Mouse (Mus musculus) cerebellum, adult 8-10 months (tissue): ENCODE data around the gene Rint1.
A peak's percentile ranks its signal among the peaks of the same experiment; 100 is the strongest.
"Not testable (repeated sequence)": the region's sequence is repeated elsewhere in the genome, so short reads cannot be mapped to it uniquely, and the experiment has no call there.

Experiments
- DNase-seq: peaks from one replicate; pipeline ENCODE4 v3.0.0; 2022

The Rint1 gene

DNA sequence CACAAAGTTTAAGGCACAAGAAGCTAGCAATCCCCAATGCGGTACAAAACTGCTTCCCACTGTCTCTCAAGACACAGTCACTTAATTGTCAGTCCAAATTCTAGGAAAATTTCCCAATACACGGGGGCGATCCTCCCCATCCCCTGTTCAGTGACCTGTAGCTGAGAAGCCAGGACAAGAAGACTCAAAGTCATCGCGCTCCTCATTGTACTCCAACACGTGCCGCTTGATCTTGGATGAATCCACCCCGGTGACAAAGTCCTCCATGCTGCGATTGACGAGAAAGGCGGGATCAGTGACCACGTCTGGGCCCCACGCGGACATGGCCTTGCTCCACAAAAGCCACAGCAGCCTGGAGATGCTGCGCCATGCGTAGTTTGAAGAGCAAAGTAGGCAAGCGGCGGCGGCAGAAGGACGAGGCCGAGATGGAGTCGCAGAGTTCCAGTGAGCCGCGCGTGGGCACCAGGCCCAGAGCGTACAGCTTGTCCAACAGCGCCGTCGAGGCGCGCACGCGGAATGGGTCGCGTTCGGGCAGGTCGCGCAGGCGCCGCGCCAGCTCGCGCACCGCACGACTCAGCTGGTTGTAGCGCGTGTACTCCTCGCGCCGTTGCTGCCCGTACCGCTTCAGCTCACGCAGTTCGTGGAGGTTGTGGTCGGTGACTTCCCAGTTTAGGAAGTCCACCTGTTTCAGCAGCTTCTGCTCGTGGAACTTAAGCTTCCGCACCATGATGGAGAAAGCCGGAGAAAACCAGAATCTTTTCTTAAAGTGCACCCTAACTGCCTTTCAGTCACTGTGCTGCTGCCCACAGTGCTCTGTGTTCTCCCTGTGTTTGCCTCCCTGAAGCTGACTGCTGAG, 43.6 kb downstream of the Rint1 start:
- no peak for DNase-seq

DNA sequence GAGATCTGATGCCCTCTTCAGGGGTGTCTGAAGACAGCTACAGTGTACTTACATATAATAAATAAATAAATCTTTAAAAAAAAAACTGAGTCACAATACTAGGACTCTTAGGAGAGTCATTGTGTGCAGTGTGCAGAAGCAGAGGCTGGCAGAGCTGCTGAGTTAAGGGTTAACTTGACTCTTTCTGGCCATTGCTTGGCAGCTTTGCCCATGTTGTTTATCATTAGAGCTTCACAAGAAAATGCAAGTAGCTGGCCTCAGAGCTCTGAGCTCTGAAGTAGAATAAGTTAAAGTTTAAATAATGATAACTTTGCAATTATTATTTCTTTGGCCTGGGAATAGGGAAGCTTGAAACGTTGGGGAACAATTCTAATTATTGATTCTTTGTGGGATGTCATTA, 48.2 kb downstream of the Rint1 start:
- DNase-seq = not testable (repeated sequence)

DNA sequence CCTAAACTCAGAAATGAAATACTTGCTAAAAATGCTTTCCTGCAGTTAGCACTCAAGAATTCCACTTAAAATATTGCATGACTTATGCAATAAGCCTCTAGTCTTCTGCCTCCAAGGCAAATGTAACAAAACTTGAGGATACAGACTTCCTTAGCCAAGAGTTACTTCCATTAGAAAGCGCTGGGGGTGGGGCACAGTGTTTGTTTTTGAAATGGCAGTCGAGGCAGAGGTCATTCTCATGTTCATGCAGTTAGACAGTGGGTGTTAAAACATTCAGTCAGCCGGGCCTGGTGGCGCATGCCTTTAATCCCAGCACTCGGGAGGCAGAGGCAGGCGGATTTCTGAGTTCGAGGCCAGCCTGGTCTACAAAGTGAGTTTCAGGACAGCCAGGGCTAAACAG, 50.6 kb downstream of the Rint1 start:
- no peak for DNase-seq

DNA sequence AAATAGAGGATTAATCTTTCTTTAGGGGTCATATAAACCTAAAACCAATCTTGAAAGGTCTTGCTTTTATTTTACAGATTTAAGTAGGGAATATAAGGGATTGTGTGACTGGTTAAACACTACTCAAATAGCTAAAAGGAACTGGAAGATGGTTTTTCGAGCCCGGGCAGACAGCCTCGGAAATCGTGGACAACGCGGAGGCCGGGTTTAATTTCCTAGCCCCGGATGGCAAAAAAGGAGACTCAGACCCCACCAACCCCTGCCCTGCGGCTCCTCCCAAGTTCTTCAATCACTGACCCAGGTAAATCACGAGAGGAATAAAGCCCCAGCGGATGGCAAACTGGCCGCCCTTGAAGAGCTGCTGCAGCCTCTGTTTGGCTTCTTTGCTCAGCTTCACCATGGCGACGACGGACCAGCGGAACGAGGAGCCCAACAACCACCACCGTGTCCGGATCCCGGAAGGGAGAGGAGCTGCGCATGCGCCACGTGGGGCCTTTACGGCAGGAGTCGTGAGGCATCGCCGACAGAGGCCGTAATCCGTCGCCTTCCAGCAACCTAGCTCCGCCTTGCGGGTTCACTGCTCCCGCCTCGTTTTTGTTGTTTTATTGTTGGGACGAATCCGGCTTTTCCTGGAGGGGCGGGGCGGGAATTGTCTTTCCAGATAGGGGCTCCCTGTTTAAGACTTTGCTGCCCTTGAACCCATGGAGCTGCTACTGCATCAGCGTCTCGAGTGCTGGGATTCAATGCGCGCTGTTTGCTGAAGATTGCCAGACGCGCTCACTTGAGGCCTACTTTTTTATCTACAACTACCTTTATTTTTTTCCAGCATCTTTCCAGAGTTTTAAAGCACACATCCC, 56.4 kb downstream of the Rint1 start, which contains the start of gene Tomm7:
Gene Tomm7, minus strand, starts transcription at position 488 of the 857 bp plus-strand sequence.
- DNase-seq = peak; percentile 96

DNA sequence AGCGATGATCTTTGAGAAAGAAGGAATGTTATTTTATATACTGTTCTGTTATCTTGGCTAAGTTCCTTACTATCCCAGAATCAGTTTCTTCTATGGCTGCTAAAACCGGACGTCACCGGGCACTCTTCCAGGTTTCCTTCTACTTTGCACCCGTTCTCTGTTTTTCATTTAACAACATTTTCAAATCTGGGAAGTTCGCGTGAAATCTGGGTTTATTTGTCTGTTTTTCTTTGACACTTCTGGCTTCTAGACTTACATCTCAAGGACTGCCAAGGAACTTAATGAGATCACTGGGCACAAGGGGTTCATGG, 57.0 kb downstream of the Rint1 start:
- peak; percentile 55 for DNase-seq

DNA sequence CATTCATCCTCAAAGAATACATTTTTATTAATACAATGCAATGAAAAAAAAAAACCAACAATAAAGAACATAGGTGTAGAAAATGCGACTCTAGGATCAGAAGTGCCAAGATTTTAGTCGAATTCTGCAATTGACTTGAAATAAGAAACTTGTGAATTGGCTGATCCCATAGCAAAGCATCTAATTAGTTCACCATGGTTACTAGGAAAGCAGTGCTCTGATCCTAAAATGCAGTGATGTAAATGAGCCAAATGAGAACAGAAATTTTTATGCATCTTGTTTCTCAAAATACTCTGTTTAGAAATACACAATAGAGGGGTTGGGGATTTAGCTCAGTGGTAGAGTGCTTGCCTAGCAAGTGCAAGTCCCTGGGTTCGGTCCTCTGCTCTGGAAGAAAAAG, 57.6 kb downstream of the Rint1 start:
- no peak for DNase-seq

DNA sequence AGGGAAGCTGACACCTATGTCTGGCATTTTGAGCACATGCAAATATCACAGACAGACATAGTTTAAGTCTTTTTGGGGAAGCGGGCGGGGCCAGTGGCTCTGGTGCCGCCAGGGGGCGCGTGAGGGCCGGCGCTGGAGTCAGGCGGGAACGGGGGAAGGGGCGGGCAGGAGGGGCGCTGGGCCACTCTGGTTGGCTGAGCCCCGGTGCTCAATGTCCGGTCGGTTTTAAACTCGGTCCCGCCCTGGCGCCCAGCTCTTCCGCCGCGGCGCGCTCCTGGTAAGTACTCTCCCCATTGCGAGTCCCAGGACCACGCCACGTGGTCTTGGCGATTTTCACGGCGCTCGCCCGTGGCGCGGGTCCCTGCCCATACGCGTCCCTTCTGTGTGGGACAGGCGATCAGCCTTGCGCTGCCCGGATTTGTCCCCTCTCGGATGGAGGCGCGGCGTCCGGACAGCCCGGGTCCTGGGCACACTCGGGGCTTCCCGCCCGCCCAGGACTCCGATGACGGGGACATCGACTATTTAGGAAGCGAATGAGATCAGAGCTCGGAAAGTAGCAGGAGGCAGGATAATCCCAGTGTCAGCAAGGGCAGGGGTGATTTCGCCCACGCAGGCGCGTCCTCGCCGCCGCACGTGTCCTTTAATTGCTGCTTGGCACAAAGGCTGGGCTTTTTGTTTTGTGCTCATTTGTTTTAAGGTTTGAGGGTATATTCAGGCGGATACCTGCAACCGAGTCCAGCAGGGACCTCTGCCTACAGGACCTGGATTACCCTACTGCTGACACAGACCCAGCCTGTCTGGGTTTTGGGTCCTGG, 63.0 kb downstream of the Rint1 start:
- peak; percentile 90 for DNase-seq

DNA sequence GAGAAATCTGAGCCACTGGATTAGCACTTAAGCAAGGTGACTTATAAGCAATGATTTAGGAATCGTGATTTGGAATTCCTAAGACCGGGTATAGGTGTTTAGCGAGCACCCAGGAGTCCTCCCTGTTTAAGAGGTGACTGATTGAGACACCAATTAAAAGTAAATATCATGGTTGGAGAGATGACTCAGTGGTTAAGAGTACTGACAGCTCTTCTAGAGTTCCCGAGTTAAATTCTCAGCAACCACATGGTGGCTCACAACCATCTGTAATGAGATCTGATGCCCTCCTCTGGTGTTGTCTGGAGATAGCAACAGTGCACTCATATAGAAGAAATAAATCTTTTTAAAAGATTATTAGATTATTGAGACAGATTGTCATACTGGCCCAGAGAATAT, 63.6 kb downstream of the Rint1 start:
- DNase-seq = not testable (repeated sequence)

DNA sequence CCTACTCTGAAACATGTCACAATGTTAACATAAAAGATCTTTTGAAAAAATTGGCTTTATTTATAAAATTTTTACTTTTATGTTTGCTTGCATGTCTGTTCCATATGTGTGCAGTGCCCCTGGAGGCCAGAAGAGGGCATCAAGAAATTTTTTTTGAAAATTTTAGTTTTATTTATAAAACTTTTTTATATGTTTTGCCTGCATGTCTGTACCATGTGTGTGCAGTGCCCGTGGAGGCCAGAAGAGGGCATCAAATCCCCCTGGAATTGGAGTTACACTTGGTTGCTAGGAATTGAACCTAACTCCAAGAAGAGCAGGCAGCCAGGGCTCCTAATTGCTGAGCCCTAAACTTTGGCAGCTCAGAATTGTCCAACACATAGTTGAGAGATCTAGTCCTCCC, 65.4 kb downstream of the Rint1 start:
- not testable (repeated sequence) for DNase-seq

DNA sequence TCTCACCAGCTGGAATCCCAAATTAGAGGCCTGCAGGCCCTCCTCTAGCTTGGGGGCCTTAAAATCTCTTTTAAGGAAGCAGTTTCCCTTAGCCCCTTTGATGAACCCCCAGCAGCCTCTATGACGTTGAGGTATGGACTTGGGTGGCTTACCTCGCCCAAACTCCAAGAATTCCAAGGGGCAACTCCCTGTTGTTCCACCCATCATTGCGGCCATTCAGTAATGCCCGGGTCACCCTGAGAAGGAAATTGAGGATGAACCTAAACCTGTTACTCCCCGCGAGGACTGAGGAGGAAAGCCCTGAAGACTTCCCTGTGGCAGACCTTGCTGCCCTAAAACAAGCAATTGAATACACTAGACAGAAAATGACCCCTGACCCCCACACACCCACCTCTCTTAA, 68.0 kb downstream of the Rint1 start:
- DNase-seq = no peak

DNA sequence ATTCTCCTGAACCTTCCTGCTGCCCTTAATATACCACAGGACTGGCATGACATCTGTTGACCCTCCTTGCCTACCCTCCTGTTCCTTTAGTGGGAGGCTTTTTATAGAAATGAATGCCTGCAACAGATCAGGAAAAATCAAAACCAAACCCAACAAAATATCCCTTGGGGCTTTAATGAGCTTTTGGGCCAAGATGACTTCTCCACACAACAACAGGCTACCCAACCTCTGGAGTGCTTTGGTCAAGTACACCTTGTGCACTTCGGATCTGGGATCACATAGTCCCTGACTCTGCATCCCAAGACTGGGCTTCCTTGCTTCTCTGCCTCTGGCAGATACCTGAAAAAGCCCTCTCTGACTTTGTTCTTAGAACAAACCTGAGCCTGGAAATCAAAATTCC, 68.7 kb downstream of the Rint1 start:
- DNase-seq = no peak

DNA sequence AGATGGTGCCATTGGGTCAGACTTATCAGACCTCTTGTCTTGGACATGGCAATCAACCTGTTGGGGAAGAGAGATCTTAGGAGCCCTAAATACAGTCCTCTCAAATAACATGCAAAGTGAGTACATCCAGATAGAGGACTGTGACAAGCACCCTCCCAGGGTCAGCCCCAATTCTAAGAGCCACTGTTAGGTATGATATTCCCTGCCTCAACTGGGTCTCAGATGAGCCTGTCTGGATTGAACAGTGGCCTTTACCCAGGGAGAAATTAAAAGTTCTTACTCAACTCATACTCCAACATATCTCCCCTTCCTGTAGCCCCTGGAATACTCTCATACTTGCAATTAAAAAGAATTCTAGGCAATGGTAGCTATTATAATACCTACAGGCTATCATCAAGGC, 69.7 kb downstream of the Rint1 start:
- no peak for DNase-seq

DNA sequence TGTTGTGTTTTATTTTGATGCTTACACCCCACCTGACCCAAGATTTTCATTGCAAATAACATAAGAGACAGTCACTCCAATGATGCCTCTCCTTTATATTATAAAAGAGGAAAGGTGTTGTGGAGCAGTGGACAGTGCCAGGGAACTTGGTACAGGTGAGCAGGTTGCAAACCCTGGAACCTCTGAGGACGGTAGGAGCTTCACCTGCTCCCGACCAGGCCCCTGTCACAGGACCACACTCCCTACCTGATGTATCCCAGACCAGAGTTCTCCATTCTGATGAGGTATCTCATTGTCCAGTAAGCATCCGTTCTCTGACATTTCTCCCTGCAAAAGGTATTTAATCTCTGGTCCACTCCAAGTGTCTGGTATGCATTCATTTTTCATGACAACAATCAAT, 70.5 kb downstream of the Rint1 start:
- no peak for DNase-seq

DNA sequence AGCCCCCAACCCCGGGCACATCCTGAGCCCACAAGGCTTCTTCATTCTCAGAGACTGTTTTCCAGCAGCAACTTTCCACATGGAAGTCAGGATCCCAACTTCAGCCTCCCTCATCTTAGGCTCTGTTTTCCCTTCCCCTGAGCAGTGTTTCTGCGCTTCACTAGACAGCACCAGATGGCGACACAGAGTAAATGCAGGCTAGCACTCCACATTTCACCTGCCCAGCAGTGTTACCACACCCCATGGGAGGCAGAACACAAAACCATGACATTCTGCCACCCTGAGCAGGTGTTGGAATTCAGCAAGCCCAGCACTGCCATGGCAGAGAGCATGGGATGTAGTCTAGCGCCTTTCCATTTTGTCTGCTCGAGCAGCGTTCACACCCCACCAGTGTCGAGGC, 71.1 kb downstream of the Rint1 start:
- DNase-seq = no peak

DNA sequence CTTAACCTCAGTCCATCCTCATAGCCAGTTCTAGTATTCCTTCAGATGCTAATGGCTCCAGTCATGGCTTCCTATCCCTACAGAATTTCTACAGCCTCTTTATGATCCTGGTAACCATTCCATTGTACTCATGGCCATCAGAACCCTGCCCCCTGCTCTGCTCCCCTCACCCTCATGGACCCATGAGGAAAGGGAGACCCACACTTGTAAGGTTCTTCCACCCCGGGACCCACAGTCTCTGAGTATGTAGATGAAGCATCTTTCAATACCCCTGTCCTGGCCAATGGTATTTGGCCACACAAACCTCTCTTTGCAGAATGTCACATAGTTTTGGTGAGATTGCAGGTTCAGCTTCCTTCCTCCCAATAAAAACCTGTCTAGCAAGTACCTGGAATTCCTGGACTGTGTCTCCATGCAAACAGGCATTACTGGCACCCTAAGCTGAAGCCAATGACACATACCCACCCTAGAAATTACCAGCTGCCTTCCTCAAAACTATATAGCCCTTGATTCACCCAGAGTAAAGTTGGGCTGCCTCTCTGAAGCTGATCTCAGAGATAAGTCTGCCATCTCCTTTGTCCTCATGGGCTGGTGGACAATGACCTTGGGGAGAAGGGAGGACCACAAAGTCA, 71.7 kb downstream of the Rint1 start:
- DNase-seq = no peak

DNA sequence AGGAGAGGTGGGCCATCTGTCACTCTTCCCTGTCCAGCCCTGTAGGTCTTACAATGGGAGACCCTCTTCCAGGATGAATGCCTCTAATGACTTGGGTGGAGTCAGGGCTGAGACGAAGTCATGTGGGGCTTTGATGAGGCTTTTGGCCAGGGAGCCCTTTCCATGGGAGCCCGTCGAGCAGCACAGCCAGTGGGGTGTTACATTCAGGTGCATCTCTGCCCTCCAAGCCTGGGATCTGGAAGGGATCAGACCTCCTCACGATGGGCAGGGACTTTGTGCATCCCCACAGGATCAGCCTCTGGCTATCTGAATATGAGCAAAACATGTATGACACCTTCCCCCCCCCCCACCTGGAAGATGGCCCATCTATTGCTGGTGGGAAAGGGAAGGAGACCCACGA, 72.4 kb downstream of the Rint1 start:
- DNase-seq = no peak

DNA sequence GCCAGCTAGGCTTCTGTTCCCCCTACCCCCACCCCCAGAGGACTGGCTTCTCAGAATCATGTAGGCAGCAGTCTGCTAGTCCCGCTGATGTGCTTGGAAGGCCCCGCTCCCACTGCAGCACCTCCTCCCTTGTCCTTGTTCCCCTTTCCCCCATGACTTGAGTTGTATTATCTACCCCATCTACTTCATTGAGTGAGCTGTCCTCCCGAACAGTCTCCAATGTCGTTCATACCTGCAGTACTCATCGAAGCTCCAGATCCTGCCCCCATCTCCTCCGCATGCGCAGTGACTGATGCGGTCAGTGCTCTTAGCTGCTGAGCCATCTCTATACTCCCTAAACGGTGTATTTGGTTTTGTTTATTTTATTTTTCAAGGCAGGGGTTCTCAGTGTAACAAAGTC, 74.2 kb downstream of the Rint1 start:
- DNase-seq = no peak

DNA sequence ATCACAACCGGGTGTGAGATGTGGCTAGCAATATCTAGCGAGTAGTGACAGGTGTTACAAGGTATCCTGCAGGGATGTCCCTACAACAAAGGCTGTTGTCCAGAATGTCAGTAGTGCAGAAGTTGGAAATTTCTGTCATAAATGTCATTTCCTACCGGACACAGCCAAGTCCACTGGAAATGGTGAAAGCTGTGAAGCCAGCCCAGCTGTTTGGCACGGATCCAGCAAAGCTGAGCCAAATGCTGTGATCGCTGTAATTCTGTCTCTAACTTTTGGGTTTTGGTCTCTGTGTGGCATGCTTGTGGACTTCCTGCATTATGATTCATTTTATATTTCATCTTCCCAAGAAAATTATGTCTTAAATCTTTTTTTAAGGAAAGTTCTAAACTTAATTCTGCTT, 74.8 kb downstream of the Rint1 start:
- no peak for DNase-seq

DNA sequence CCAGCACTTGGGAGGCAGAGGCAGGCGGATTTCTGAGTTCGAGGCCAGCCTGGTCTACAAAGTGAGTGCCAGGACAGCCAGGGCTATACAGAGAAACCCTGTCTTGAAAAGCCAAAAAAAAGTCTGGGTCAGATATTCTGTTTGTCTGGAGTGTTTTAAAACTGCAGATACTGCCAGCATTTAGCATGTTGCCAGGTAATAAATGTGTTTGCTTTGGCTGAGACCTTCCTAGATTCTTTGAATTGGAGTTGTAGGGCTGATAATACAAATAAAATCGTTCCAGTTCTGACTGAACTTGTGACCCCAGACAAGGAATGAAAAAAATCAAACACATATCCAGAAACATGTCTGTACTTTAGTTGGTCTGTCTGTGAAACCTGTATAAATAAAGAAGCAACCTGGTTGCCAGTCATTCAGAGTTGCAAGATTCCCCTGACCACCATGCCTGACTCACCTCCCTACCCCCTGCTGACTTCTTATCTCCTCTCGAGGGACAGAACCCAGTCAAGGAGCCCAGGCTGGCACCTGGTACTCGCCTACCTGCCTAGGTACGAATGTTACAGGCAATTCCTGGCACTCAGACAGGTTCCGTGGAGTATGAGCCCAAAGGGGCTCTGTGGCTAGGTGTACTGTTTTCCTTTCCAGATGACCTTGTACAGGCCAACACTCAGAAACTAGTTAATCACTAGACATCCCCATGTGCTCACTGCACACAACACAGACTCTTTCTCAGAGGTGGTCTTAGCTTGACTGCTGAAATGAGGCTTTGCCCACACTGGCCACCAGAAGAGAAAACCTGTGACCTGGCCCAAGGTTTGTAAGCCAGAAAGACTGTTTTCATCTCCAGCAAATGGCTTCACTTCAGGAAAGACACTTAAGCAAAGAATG, 75.9 kb downstream of the Rint1 start:
- DNase-seq = no peak

DNA sequence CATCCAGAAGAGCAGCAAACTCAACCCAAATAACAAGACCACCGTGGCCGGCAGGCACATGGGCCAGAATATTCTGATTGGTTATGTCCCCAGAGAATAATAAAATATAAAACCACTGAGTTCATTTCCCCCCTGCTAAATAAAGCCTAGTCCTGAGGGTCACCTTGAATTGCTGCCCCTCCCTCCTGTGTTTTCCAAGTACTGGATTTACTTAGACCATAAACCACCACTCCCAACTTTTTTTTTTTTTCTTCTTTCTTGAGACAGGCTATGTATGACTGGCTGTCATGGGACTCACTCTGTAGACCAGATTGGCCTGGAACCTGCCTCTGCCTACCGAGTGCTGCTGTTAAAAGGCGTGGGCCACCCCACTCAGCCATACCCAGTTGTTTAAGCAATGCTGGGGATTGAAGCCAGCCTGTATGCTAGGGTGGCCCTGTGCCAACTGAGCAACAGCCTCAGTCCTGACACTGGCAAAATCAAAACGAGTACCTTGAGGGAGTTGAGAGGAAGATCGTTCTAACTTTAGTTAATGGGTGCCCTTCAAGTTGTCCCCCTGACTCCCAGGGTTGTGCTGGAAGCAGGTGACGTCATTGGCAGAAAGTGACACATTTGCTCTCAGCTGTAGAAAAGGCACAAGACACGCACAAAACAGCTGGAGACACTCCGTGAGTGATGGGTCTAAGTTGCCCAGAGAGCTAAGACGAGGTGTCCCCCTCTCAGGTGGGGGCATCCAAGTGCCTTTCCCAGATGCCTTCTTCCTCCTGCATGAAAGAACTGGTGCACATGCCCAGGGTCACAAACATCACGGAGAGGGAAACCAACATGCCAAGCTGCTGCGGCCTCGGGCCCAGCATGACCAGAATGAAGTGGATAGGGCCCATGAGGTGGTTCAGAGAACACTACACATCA, 76.8 kb downstream of the Rint1 start:
- no peak for DNase-seq

DNA sequence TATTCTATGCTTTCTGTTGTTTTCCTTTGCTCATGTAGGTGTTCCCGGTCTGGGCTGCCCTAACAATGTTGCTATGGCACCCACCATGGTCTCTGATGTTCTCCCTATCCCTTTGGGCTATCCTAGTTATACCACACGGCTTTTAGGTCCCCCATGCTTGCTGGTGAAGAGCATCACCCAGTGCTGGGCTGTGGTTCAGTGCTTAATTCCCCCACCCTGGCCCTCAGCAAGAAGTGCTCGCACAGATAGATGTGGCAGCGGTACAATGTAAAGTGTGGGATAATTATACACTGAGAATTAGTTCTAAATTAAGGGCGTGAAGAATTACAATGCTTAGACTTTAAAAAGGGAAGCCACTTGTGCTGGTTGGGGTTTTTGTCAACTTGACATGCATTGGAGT, 78.4 kb downstream of the Rint1 start:
- no peak for DNase-seq
